Mouse (Mus musculus) kidney, adult 2 months (tissue): ENCODE measurements around the gene Olfr56. TPM values are rescaled to one million over a fixed set of nuclear protein-coding genes. Genes with fewer than 3 reads are reported as not detected.
A peak's percentile ranks its signal among the peaks of the same experiment; 100 is the strongest.

Source experiments
- DNase-seq: peaks from one replicate; pipeline ENCODE4 v3.0.0; 2021
- H3K27ac ChIP-seq: fragments of 200-500 bp; 2 replicates; pipeline ENCODE4 v1.5.1; 2012; ENCODE audit warnings: low read depth, low read length, control low read depth, inconsistent platforms; ENCODE audit not compliant: insufficient read depth
- H3K27me3 ChIP-seq: fragments of 200-500 bp; replicated peaks from 2 replicates; pipeline ENCODE4 v1.6.1; 2012; ENCODE audit warnings: mild to moderate bottlenecking, moderate library complexity, low read length, inconsistent platforms; ENCODE audit not compliant: control insufficient read depth, insufficient read depth
- H3K36me3 ChIP-seq: fragments of 200-500 bp; 2 replicates; pipeline ENCODE4 v1.6.1; 2012; ENCODE audit warnings: mild to moderate bottlenecking, moderate library complexity, low read length, inconsistent platforms; ENCODE audit not compliant: control insufficient read depth, insufficient read depth
- H3K4me1 ChIP-seq: fragments of 200-500 bp; 2 replicates; pipeline ENCODE4 v1.6.1; 2011; ENCODE audit warnings: low read length; ENCODE audit not compliant: control insufficient read depth, insufficient read depth
- H3K4me3 ChIP-seq: fragments of 200-500 bp; 2 replicates; pipeline ENCODE4 v1.5.1; 2011; ENCODE audit warnings: mild to moderate bottlenecking, low read depth, low read length, control low read depth; ENCODE audit not compliant: insufficient read depth
- CTCF ChIP-seq: fragments of 200-500 bp; conservative IDR thresholded peaks from 2 replicates; pipeline ENCODE4 v1.5.1; 2011; ENCODE audit warnings: low read depth, mild to moderate bottlenecking, control low read depth, low read length, moderate library complexity, mixed read lengths; ENCODE audit not compliant: insufficient read depth, insufficient read length
- POLR2A ChIP-seq: fragments of 200-500 bp; IDR thresholded peaks from one replicate; pipeline ENCODE4 v1.6.1; 2011; ENCODE audit warnings: low read depth, low read length, control low read depth
- WGBS: fragments of 180-500 bp; shearing (Covaris S2); methylation state at CpG from one replicate; pipeline ENCODE4 v1.1.7; 2018; 5-methylcytosine and 5-hydroxymethylcytosine counted together
- polyA plus RNA-seq: library from polyadenylated mRNA; depleted of rRNA; stranded (reverse); fragments of >200 nt; gene quantifications from 2 replicates; pipeline ENCODE4 v1.2.3, GENCODE M21; 2012

The Olfr56 gene
- polyA plus RNA-seq, 1 experiment, result 0.16 TPM

DNA sequence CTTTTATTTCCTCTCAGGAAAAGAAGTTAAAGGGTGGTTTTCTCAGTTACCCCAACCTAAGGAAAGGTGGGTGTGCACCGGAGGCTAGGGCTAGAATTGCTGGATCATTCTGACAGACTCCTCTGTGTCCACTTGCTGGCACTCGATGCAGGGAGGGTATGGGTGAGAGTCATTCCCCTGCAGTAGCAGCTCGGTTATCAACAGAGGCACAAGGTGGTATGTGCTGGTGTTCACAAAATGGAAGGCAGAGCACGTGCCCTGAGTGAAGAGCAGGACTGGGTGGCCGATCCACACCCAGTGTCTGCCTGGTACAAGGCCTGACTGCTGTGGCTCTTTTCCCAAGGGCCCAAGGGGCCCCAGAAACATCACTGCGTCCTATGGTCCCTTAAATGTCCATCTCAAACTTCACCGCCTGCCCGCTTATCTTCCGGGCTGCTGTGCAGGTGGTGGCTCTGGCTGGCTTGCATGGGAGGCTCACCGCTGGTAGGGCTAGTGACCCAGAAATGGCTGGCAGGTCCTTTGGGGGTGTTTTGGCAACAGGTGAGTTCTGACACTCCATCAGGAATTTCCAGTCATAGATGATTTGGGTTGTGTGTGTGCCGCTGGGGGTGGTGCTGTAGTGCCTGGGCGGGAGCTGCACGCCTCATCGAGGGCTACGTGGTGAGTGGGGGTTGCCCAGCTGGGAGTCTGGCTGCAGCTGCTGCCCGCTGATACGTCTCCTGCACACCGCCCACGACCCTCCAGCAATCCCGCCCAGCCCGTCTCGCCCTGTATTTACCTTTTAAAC is 109.3 kb downstream of the Olfr56 start:
- peaks cover 25% of the 10 kb centered on the region; the same call in 1 of the 2 replicates for H3K4me1 ChIP-seq
- TF ChIP-seq POLR2A (no peak), CTCF (no peak)
- WGBS, result 53% methylated on average over 22 of the region's 22 CpGs
- DNase-seq, result peak; percentile 22
- no peaks in the 10 kb centered on the region for H3K27me3 ChIP-seq
- H3K27ac ChIP-seq, result peak overlapping the region; percentile 24; the same call in 1 of the 2 replicates
- no peaks in the 10 kb centered on the region for H3K36me3 ChIP-seq
- peak overlapping the region; percentile 44 for H3K4me3 ChIP-seq

DNA sequence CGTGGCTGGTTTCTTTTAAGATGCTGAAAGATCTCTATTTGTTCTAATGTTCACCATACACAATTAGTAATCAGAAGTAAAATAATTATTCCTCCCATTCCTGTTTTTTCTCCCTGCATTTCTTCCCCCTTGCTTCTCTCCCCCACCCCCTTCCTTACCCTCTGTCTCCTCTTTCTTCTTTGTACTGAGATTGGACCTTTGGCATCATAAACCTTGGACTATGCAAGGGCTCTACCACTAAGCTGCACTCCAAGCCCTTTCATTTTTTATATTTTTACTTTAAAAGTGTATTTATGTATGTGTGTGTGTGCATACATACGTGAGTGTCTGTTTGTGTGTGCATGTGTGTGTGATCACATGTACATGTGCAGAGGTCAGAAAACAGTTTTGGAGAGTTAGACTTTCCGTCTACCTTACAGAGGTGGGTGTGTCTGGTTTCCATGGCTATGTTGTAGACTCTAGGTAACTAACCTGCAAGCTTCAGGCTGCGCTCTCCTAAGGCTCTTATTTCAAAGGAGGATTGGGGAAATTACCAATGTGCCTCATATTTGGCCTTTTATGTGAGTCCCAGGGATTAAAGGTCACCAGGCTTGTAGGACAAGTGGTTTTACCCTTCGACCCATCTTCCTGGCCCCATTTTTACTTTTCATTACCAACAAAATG is 110.4 kb downstream of the Olfr56 start:
- H3K4me1 ChIP-seq, result peaks cover 23% of the 10 kb centered on the region; the same call in 1 of the 2 replicates
- H3K4me3 ChIP-seq, result no peak overlapping the region
- H3K27me3 ChIP-seq, result no peaks in the 10 kb centered on the region
- TF ChIP-seq CTCF (no peak), POLR2A (no peak)
- H3K36me3 ChIP-seq, result no peaks in the 10 kb centered on the region
- WGBS, result 80% methylated on average over 5 of the region's 5 CpGs
- no peak for DNase-seq
- H3K27ac ChIP-seq, result no peak overlapping the region

DNA sequence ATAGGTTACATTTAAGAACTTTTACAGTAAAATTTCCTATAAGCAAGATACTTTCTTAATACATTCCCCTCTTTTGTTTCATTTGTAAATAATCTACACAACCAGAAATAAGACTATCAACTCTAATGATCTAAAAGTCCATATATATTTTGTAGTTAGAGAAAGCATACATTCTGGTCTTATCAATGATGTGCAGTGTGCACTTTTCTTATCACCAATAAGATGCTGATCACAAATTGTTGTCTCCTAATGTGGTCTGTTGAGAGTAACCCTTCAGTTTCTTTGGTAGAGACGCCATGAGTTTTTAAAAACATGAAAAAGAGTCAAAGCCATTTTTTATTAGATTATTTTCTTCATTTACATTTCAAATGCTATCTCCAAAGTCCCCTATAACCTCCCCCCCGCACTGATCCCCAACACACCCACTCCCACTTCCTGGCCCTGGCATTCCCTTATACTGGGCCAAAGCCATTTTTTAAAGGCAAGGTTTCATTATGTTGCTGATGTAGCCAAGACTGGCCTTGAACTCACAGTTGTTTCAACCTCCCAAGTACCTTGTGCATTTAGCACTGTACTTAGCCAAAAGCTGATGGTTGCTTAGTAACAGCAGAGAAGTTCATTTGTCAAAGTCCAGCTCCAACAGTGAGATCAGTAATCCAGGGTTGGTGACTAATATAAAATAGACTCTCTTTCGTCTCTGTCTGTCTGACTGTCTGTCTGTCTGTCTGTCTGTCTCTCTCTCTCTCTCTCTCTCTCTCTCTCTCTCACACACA is 111.2 kb downstream of the Olfr56 start:
- WGBS, result 76% methylated on average over 3 of the region's 3 CpGs
- TF ChIP-seq CTCF (no peak), POLR2A (no peak)
- no peaks in the 10 kb centered on the region for H3K27me3 ChIP-seq
- H3K36me3 ChIP-seq, result no peaks in the 10 kb centered on the region
- no peak overlapping the region for H3K27ac ChIP-seq
- DNase-seq, result peak; percentile 33
- H3K4me1 ChIP-seq, result peaks cover 16% of the 10 kb centered on the region; the same call in 1 of the 2 replicates
- no peak overlapping the region for H3K4me3 ChIP-seq

DNA sequence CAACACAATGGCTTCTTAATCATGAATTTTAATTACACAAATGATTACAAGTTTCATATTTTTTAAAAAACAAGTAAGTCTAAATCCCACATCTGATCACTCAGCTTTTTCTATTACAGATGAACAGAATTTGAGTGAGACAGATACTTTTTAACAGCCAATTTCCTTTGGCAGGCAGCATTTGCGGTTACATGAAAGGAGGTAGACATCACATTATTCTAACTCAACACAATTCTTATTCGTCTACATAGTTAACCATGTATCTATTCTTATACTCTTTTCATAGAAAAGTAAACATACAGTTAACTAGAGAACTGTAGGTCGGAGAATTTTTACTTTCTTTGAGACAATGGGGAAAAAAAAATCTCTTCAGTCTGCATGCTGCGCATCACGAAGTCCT is 111.9 kb downstream of the Olfr56 start:
- no peak for TF ChIP-seq POLR2A
- no peak for TF ChIP-seq CTCF
- Histone ChIP-seq H3K4me1 (peaks cover 13% of the 10 kb centered on the region; the same call in 1 of the 2 replicates), H3K27ac (no peak overlapping the region), H3K4me3 (no peak overlapping the region), H3K36me3 (no peaks in the 10 kb centered on the region), H3K27me3 (no peaks in the 10 kb centered on the region)
- 81% methylated on average over 5 of the region's 5 CpGs for WGBS
- DNase-seq, result no peak

DNA sequence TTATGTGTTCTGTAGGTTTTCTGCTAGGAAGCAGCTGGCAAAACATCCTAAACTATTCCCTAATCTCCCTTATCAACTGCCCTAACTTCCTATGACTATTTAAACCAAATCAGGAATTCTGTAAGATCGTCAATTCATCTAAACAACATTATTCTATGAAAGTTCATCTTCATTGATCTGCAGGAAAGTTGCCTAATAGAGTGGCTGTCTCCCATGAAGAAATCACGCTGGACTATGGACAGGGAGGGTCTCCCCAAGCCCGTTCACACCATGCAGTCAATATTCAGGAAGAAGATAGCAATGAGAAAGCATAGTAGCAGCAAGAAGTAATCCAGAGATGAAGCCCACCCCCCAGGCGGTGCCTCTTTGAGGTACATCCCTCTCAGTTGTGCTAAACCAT is 112.5 kb downstream of the Olfr56 start:
- WGBS, result 82% methylated on average over 4 of the region's 4 CpGs
- Histone ChIP-seq H3K4me1 (peaks cover 13% of the 10 kb centered on the region; the same call in 1 of the 2 replicates), H3K27me3 (no peaks in the 10 kb centered on the region), H3K4me3 (no peak overlapping the region), H3K27ac (no peak overlapping the region), H3K36me3 (no peaks in the 10 kb centered on the region)
- no peak for TF ChIP-seq CTCF
- TF ChIP-seq POLR2A, result no peak
- DNase-seq, result no peak

DNA sequence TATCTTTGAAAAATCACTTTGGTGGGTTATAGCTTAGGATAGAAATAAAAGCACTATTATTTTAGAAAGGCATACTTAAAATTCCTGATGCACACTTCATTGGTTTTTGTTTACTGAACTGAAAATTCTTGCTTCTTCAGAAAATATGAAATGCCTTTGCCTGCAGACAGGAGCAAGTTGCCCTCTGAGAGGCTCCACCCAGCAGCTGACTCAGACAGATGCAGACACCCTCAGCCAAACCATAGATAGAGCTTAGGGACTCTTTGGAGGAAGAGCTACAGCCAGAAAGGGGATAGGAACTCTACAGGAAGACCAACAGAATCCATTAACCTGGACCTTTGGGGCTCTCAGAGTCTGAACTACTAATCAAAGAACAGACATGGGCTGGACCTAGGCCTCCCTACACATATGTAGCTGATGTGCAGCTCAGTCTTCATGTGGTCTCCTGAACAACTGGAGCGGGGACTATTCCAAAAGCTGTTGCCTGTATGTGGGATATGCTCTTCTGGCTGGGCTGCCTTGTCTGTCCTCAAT is 113.4 kb downstream of the Olfr56 start:
- no peak overlapping the region for H3K4me3 ChIP-seq
- H3K27ac ChIP-seq, result no peak overlapping the region
- 100% methylated on average over 1 of the region's 1 CpGs for WGBS
- peaks cover 9% of the 10 kb centered on the region; the same call in 1 of the 2 replicates for H3K4me1 ChIP-seq
- H3K27me3 ChIP-seq, result no peaks in the 10 kb centered on the region
- TF ChIP-seq POLR2A (no peak), CTCF (no peak)
- DNase-seq, result no peak
- no peaks in the 10 kb centered on the region for H3K36me3 ChIP-seq

DNA sequence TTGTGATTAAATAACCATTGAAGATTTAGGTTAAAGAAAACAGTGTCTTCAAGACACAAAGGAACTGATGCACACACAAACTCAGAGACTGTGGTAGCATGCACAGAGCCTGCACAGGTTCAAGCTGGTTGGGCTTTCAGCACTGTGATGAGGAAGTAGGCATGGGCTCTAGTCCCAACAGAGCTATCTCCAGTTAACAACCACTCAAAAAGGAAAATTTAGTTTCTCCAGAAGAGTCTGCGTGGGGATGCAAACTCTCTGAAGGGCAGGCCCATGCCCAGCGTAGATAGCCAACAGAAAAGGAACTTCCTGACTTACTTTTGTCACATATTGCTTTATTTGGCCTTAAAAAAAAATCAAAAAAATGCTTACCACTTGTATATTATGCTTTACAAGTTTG is 114.1 kb downstream of the Olfr56 start:
- H3K27ac ChIP-seq, result no peak overlapping the region
- H3K4me3 ChIP-seq, result no peak overlapping the region
- H3K27me3 ChIP-seq, result no peaks in the 10 kb centered on the region
- WGBS, result 82% methylated on average over 2 of the region's 2 CpGs
- TF ChIP-seq POLR2A, result no peak
- TF ChIP-seq CTCF, result no peak
- H3K36me3 ChIP-seq, result no peaks in the 10 kb centered on the region
- no peak for DNase-seq
- H3K4me1 ChIP-seq, result peaks cover 9% of the 10 kb centered on the region; the same call in 1 of the 2 replicates
